16 mouse cellular contexts compared by ENCODE assay signal in the genomic region with DNA sequence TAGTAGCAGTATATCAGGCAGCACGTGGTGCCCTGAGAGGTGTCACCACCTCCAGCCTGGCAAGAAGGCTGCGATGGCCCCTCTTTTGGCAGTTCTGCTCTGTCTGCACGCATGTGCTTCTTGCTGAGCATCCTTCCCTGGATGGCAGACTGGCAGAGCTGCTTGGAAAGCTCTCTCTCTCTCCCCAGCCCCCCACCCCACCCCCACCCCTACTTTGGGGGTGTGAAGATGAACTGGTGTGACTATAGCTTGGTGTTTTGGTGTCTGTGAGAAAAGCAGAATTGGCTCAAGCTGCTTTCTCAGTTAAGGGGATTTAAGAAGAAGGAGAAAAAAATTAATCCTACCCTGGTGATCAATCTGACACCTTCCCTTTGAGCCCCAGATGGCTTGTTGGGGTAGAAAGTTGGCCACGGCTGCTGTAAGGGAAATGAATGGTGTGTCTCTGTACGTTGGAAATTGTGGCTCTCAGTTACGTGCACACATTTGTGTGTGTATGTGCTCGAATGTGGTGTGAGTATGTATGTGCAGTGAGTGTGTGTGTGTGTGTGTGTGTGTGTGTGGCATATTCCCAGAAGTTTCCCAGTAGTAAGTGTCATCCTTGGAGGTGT.
A peak's percentile ranks its signal among the peaks of the same experiment; 100 is the strongest.
DNase-seq lines count a peak whose midpoint lies in the region; ATAC-seq and TF ChIP-seq lines count a peak whose summit lies in the region.
"Had no signal": no experiment of that assay in that cellular context is flagged by ENCODE, and none has a peak within 500 bp of the region (broad histone marks: within the 10 kb centered on the region; RNA-seq: fewer than 3 reads in every experiment).

No protein-coding gene starts in this region.

- intact Hi-C loops in heart, postnatal 14 days (cut with DNase I): no loop called here

- no peak for TF ChIP-seq POLR2A in CH12.LX (IDR thresholded peaks at IDR 0.05; ENCODE audit: low read depth, low read length)

- no peaks in the 10 kb centered on the region for H3K9me3 ChIP-seq in CH12.LX (replicated peaks; ENCODE audit: low read length)
- H3K9me3 ChIP-seq in forebrain, embryonic 16.5 days (ENCODE audit: control insufficient read depth, low read length): no peaks in the 10 kb centered on the region
- no peaks in the 10 kb centered on the region for H3K9me3 ChIP-seq in midbrain, embryonic 12.5 days
- H3K9me3 ChIP-seq: liver, embryonic 12.5 days had no signal

- H3K27me3 ChIP-seq in CH12.LX (replicated peaks): no peaks in the 10 kb centered on the region
- no peaks in the 10 kb centered on the region for H3K27me3 ChIP-seq in forebrain, embryonic 16.5 days (replicated peaks; ENCODE audit: control insufficient read depth, insufficient read depth, low read length)
- H3K27me3 ChIP-seq in midbrain, embryonic 12.5 days: peaks cover 4% of the 10 kb centered on the region; the same call in 1 of the 2 replicates
- H3K27me3 ChIP-seq: liver, embryonic 12.5 days had no signal

- in situ Hi-C loops in CH12.LX (cut with MboI; ENCODE audit: low pct_ligation_motif_present, low pct_unique_long_range_greater_than_20kb, low sequenced_read_pairs): no loop called here

- H3K36me3 ChIP-seq in CH12.LX (replicated peaks in 1 of 2; ENCODE audit: control insufficient read depth in 1 of 2, insufficient read depth in 1 of 2, low read length in 1 of 2): peaks cover 2 to 58% of the 10 kb centered on the region in 2 experiments
- H3K36me3 ChIP-seq in forebrain, embryonic 16.5 days (ENCODE audit: control insufficient read depth, insufficient read depth): no peaks in the 10 kb centered on the region
- H3K36me3 ChIP-seq in midbrain, embryonic 12.5 days: 0 out of 2 replicates have a peak, but pooled peaks cover 6% of the 10 kb centered on the region

- WGBS in forebrain, embryonic 16.5 days: 39% methylated on average over 7 of the region's 7 CpGs
- WGBS in midbrain, embryonic 12.5 days: 66% methylated on average over 7 of the region's 7 CpGs

- ATAC-seq in frontal cortex, adult (ENCODE audit: low TSS enrichment): peak; percentile 14; the same call in 1 of the 2 replicates
- peak; percentile 66 for ATAC-seq in forebrain, embryonic 16.5 days
- no peak for ATAC-seq in midbrain, embryonic 12.5 days (ENCODE audit: low FRiP score, low read depth)
- ATAC-seq: liver, embryonic 12.5 days had no signal

- no peak for TF ChIP-seq RAD21 in CH12.LX (IDR thresholded peaks at IDR 0.05; ENCODE audit: low read depth, low read length)

- no peak for TF ChIP-seq EP300 in CH12.LX (IDR thresholded peaks at IDR 0.05; ENCODE audit: low read length)

- H3K4me3 ChIP-seq in CH12.LX (replicated peaks in 1 of 3; ENCODE audit: low read depth in 2 of 3, low read length in 2 of 3, poor library complexity in 1 of 3): no peak overlapping the region
- H3K4me3 ChIP-seq in forebrain, embryonic 16.5 days (replicated peaks; ENCODE audit: low read length): no peak overlapping the region
- no peak overlapping the region for H3K4me3 ChIP-seq in midbrain, embryonic 12.5 days
- H3K4me3 ChIP-seq: erythroblast, embryonic 14.5 days; liver, embryonic 12.5 days had no signal

- H3K79me2 ChIP-seq in CH12.LX (replicated peaks; ENCODE audit: control insufficient read depth, extremely low read depth, insufficient read depth, poor library complexity, severe bottlenecking): no peaks in the 10 kb centered on the region

- dilution Hi-C loops in CH12.LX (cut with MboI; ENCODE audit: extremely low pct_ligation_motif_present, extremely low pct_unique_long_range_greater_than_20kb, low sequenced_read_pairs): no loop called here

- TF ChIP-seq CTCF in CH12.LX (conservative IDR thresholded peaks at IDR 0.05 in 1 of 2, IDR thresholded peaks at IDR 0.05 in 1 of 2; ENCODE audit: low read depth in 2 of 2, low read length in 2 of 2): no peak

- H3K4me2 ChIP-seq in CH12.LX (ENCODE audit: insufficient read depth, low read depth, poor library complexity, severe bottlenecking): no peak overlapping the region
- no peak overlapping the region for H3K4me2 ChIP-seq in forebrain, embryonic 16.5 days (ENCODE audit: low read length)
- H3K4me2 ChIP-seq in midbrain, embryonic 12.5 days (replicated peaks): 0 out of 2 replicates have a peak overlapping the region, but pooled peaks have one; percentile 3
- H3K4me2 ChIP-seq: heart, embryonic 11.5 days; liver, embryonic 12.5 days had no signal

- no peak for DNase-seq in frontal cortex, adult 2 months (ENCODE audit: extremely low spot score in 1 of 2, low spot score in 1 of 2)
- no peak for DNase-seq in CH12.LX (ENCODE audit: extremely low read depth)
- DNase-seq in lung, postnatal 36 days: no peak
- DNase-seq in heart, postnatal 14 days: no peak
- DNase-seq in adrenal gland, postnatal 10 days: no peak
- DNase-seq: adrenal gland, postnatal 14 days; cerebellum, adult 11 months; kidney, postnatal 14 days; lung, postnatal 10 days; thymus, adult 18-20 months had no signal

- no peak overlapping the region for H3K9ac ChIP-seq in CH12.LX (ENCODE audit: insufficient read depth, low read depth)
- no peak overlapping the region for H3K9ac ChIP-seq in forebrain, embryonic 16.5 days (replicated peaks; ENCODE audit: low read depth, low read length)
- H3K9ac ChIP-seq in midbrain, embryonic 12.5 days (replicated peaks): peak overlapping the region; percentile 24; the same call in 1 of the 2 replicates
- H3K9ac ChIP-seq: liver, embryonic 12.5 days had no signal

- peaks cover 40 to 98% of the 10 kb centered on the region in 2 experiments for H3K4me1 ChIP-seq in CH12.LX (ENCODE audit: control insufficient read depth in 1 of 2, insufficient read depth in 2 of 2)
- H3K4me1 ChIP-seq in forebrain, embryonic 16.5 days (replicated peaks; ENCODE audit: control insufficient read depth, insufficient read depth, low read length): peaks cover 69% of the 10 kb centered on the region
- peaks cover 95% of the 10 kb centered on the region for H3K4me1 ChIP-seq in midbrain, embryonic 12.5 days

- H3K27ac ChIP-seq in CH12.LX (ENCODE audit: insufficient read depth, low read depth): peak overlapping the region; percentile 17; the same call in 1 of the 2 replicates
- H3K27ac ChIP-seq in forebrain, embryonic 16.5 days (ENCODE audit: low read length): peak overlapping the region; percentile 89
- peak overlapping the region; percentile 69; the same call in 1 of the 2 replicates for H3K27ac ChIP-seq in midbrain, embryonic 12.5 days (replicated peaks)
- H3K27ac ChIP-seq: liver, embryonic 12.5 days had no signal

TF ChIP-seq in CH12.LX, 34 proteins besides CTCF, POLR2A, EP300 and RAD21:
- TF ChIP-seq POLR2AphosphoS2 (IDR thresholded peaks at IDR 0.05; ENCODE audit: low read depth, low read length) (no peak), USF1 (IDR thresholded peaks at IDR 0.05; ENCODE audit: low read depth, low read length) (no peak), ZNF384 (IDR thresholded peaks at IDR 0.05; ENCODE audit: low read depth, low read length) (no peak), JUN (IDR thresholded peaks at IDR 0.05; ENCODE audit: insufficient read depth, low read depth, low read length) (no peak), ETS1 (conservative IDR thresholded peaks at IDR 0.05; ENCODE audit: low read depth, low read length) (no peak), SMC3 (IDR thresholded peaks at IDR 0.05; ENCODE audit: low read depth, low read length) (no peak), TBP (conservative IDR thresholded peaks at IDR 0.05; ENCODE audit: low read depth, low read length) (no peak), E2F4 (IDR thresholded peaks at IDR 0.05; ENCODE audit: insufficient replicate concordance, low read depth, low read length) (no peak), MXI1 (IDR thresholded peaks at IDR 0.05; ENCODE audit: low read depth, low read length) (no peak), MYC (IDR thresholded peaks at IDR 0.05; ENCODE audit: low read depth, low read length) (no peak), CHD1 (IDR thresholded peaks at IDR 0.05; ENCODE audit: low read depth, low read length) (no peak), IRF4 (IDR thresholded peaks at IDR 0.05; ENCODE audit: low read depth, low read length) (no peak), MAX (IDR thresholded peaks at IDR 0.05; ENCODE audit: low read length) (no peak)

Comparison
In these comparisons a context has a peak if more than half of its experiments do, and no peak if none do; other contexts are left out.
1. H3K27ac ChIP-seq: peak in every context shown above with its lines; median percentile 89 in forebrain, embryonic 16.5 days; 69 in midbrain, embryonic 12.5 days; 17 in CH12.LX.